Mouse (Mus musculus): ENCODE results near the gene Dapk2. TPM values are rescaled to one million over a fixed set of nuclear protein-coding genes. Genes with fewer than 3 reads are reported as not detected.

The Dapk2 gene
- polyA plus RNA-seq, 1 experiment from 2014 or later: 1.5 TPM

DNA sequence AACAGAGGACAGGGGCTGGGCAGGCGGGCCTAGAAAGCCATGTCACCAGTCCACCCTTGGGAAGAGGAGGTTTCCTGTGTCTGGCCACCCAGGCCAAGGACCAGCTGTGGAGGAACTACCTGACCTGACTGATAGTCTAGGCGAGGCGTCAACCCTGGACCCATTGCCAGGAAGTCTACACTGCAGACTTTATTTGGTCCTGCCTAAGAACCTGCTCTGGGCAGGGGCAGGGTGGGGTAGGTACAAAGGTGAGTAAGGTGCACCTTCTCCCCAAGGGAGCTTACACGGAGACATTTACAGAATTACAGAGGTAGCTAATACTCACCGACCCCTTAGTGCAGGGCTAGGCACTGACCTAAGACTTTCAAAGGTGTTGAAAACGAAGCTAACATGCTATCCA lies 4.4 kb upstream of the Dapk2 start:
- Histone ChIP-seq H3K4me2 (no peak overlapping the region), H3K9me3 (no peaks in the 10 kb centered on the region), H3K36me3 (no peaks in the 10 kb centered on the region), H3K27ac (no peak overlapping the region), H3K27me3 (peaks cover 28% of the 10 kb centered on the region), H3K4me1 (replicated peaks) (peaks cover 8% of the 10 kb centered on the region), H3K9ac (no peak overlapping the region), H3K4me3 (no peak overlapping the region)
- WGBS: 93% methylated on average over 6 of the region's 6 CpGs
- no peak for ATAC-seq (ENCODE audit: low FRiP score)

DNA sequence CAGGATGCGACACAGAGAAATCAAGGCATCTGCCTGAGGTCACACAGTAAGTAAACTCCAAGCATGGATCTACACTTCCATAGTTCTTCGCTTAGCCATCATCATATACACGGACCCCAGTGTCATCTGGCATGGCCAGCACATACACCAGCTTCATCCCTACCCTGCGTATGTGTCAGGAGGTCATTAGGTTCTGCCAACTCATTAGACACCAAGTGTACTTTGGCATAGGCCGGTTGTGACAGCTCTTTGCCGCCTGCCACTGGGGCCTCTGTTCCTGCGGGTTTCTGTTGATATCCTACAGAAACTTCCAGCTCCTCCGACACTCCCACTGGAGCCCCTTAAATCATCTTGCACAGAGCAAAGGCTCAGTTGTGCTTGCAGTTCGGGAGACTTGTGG lies 4.0 kb upstream of the Dapk2 start:
- Histone ChIP-seq H3K4me1 (replicated peaks) (peaks cover 8% of the 10 kb centered on the region), H3K27ac (no peak overlapping the region), H3K4me2 (no peak overlapping the region), H3K9ac (no peak overlapping the region), H3K9me3 (no peaks in the 10 kb centered on the region), H3K4me3 (no peak overlapping the region), H3K36me3 (no peaks in the 10 kb centered on the region), H3K27me3 (peaks cover 32% of the 10 kb centered on the region)
- WGBS: 94% methylated on average over 9 of the region's 9 CpGs
- no peak for ATAC-seq (ENCODE audit: low FRiP score)

DNA sequence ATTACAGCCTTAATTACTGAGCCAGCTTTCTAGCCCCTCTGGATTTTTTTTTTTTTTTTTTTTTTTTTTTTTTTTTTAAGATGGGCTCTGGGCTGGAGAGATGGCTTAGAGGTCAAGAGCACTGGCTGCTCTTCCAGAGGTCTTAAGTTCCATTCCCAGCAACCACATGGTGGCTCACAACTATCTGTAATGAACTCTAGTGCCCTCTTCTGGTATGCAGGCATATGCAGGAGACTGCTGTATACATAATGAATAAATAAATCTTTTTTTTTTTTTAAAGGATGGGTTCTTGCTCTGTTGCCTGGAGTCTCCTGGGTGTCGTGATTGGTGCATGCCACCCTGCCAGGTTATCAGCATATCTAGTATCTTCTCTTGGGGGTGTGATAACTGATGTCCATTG lies 2.5 kb upstream of the Dapk2 start:
- Histone ChIP-seq H3K27ac (no peak overlapping the region), H3K4me1 (replicated peaks) (peaks cover 8% of the 10 kb centered on the region), H3K9me3 (no peaks in the 10 kb centered on the region), H3K36me3 (no peaks in the 10 kb centered on the region), H3K27me3 (peaks cover 39% of the 10 kb centered on the region), H3K9ac (no peak overlapping the region), H3K4me2 (no peak overlapping the region), H3K4me3 (no peak overlapping the region)
- ATAC-seq (ENCODE audit: low FRiP score): no peak
- 82% methylated on average over 1 of the region's 1 CpGs for WGBS

DNA sequence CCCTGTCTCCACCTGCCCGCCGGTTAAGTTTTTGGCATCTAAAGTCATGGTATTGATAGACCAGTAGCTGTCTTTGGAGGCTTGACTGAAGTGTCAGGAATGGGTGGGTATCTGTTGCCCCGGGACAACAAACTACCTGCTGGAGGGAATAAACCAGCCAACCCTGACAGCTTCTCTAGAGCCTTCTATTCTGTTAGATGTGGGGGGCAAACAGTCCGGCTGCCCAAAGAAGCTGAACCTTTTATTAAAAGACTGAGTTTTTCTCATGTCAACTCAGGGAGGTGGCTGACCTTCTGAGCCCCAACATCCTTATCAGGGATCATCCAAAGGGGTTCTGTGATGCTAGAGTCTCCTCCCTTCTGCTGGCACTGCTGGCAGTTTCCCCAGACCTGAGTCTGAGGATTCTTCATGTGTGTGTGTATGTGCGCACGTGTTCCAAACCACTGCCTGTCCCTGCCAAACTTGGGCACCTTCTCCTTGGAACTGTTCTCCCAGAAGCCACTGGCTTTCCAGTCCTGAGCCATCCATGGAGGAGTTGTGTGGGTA lies 935 bp downstream of the Dapk2 start:
- no peak overlapping the region for H3K27ac ChIP-seq
- no peaks in the 10 kb centered on the region for H3K9me3 ChIP-seq
- no peak overlapping the region for H3K4me2 ChIP-seq
- no peak for ATAC-seq (ENCODE audit: low FRiP score)
- no peaks in the 10 kb centered on the region for H3K36me3 ChIP-seq
- peaks cover 8% of the 10 kb centered on the region for H3K4me1 ChIP-seq (replicated peaks)
- WGBS: 88% methylated on average over 6 of the region's 6 CpGs
- no peak overlapping the region for H3K4me3 ChIP-seq
- peaks cover 31% of the 10 kb centered on the region for H3K27me3 ChIP-seq
- H3K9ac ChIP-seq: no peak overlapping the region

DNA sequence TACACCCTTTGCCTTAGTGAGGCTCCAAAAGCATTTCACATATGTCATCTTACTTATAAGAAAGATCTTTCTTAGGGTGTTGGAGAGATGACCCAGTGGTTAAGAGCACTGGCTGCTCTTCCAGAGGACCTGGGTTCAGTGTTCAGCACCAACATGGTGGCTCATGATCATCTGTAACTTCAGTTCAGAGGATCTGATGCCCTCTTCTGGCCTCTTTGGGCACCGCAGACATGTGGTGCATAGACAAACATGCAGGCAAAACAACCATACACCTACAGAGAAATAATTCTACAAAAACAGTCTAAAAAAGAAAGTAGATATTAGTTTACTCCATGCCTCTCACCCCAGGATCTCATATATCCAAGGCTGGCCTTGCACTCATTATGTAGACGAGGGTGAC lies 2.1 kb downstream of the Dapk2 start:
- Histone ChIP-seq H3K4me1 (replicated peaks) (peaks cover 8% of the 10 kb centered on the region), H3K27ac (no peak overlapping the region), H3K4me3 (no peak overlapping the region), H3K9me3 (no peaks in the 10 kb centered on the region), H3K27me3 (peaks cover 31% of the 10 kb centered on the region), H3K4me2 (no peak overlapping the region), H3K36me3 (no peaks in the 10 kb centered on the region), H3K9ac (no peak overlapping the region)
- no peak for ATAC-seq (ENCODE audit: low FRiP score)
- 94% methylated on average over 2 of the region's 2 CpGs for WGBS

DNA sequence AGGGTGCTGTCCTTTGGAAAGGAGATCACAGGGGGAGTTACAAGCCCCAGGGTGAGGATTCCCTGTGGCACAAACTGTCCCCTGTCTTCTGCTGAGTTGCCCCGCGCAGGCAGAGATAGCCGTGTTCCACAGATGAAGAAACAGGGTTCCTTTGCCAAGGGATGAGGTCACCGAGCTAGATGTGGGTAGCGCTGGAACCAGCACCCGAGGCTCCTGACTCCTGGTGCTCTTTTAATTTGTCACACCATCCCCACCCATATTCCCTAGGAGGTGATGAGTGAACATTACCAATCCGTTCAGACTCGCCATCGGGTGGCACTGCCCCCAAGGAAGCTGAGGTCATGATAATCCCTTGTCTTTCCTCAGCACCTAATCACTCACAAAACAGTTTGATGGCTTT lies 5.0 kb downstream of the Dapk2 start:
- Histone ChIP-seq H3K27ac (no peak overlapping the region), H3K4me3 (no peak overlapping the region), H3K9me3 (no peaks in the 10 kb centered on the region), H3K4me1 (replicated peaks) (peaks cover 4% of the 10 kb centered on the region), H3K9ac (no peak overlapping the region), H3K36me3 (no peaks in the 10 kb centered on the region), H3K27me3 (peaks cover 17% of the 10 kb centered on the region), H3K4me2 (no peak overlapping the region)
- ATAC-seq (ENCODE audit: low FRiP score): no peak
- WGBS: 82% methylated on average over 9 of the region's 9 CpGs

DNA sequence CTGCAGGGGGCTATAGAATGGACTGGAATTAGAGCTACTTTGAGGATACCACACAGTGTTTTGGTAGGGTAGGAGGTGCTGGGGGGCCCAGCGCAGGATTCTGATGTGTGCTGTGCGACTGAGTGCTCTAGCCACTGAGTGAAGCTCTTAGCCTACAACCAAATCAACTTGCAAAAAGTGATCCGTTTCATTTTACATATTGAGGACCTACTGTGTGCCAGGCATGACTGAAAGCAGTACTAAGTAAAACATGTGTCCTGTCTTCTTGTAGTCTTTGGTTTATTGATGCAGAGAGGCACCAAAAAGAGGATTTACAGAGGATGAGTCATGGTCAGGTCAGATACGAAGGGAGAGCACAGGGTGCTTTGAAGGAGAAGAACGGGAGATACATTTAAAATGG lies 9.2 kb downstream of the Dapk2 start:
- H3K4me3 ChIP-seq: no peak overlapping the region
- no peak for ATAC-seq (ENCODE audit: low FRiP score)
- peaks cover 13% of the 10 kb centered on the region for H3K4me1 ChIP-seq (replicated peaks)
- no peak overlapping the region for H3K4me2 ChIP-seq
- WGBS: 91% methylated on average over 5 of the region's 5 CpGs
- no peaks in the 10 kb centered on the region for H3K36me3 ChIP-seq
- no peak overlapping the region for H3K9ac ChIP-seq
- no peak overlapping the region for H3K27ac ChIP-seq
- no peaks in the 10 kb centered on the region for H3K27me3 ChIP-seq
- no peaks in the 10 kb centered on the region for H3K9me3 ChIP-seq

DNA sequence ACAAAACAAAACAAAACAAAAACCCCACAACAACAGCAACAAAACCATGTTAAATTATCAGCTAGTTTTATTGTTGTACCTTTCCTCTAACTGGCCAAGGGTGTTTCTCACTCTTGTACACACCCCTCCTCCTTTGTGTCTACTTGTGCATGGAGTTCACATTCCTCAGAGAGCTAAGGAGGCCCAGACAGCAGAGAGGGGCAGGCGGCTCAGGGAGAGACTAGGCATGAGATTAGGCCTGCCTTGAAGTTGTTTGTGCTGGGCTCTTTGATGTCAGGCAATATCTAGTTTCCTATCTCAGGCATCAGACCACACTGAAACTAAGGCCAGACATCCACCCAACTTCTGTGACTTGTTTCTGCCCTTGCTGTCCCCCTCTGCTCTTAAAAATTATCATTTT lies 10.2 kb downstream of the Dapk2 start:
- peaks cover 13% of the 10 kb centered on the region for H3K4me1 ChIP-seq (replicated peaks)
- H3K9ac ChIP-seq: no peak overlapping the region
- H3K27ac ChIP-seq: no peak overlapping the region
- ATAC-seq (ENCODE audit: low FRiP score): no peak
- no peaks in the 10 kb centered on the region for H3K36me3 ChIP-seq
- H3K4me3 ChIP-seq: no peak overlapping the region
- H3K9me3 ChIP-seq: no peaks in the 10 kb centered on the region
- no peaks in the 10 kb centered on the region for H3K27me3 ChIP-seq
- H3K4me2 ChIP-seq: no peak overlapping the region
- 10% methylated on average over 1 of the region's 1 CpGs for WGBS

DNA sequence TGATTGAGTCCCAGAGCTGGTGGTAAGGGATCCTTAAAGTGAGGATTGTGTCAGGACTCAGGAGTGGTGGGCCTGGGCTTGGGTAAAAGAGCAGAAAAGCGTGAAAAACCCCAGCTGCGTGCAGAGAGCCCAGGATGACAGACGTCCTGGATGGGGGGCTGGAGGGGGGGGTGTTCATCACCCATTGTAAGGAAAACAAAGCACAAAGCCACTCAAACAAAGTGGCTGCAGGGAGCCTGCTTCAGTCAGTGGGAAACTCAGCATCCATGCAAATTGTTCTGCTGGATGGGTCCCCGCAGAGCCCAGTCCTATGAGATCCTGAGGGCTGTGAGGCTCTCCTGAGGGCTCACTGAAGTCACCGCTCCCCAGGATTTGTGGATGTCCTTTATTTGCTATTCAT lies 12.5 kb downstream of the Dapk2 start:
- WGBS: 6% methylated on average over 5 of the region's 5 CpGs
- Histone ChIP-seq H3K4me1 (replicated peaks) (peaks cover 13% of the 10 kb centered on the region), H3K9me3 (no peaks in the 10 kb centered on the region), H3K36me3 (no peaks in the 10 kb centered on the region), H3K9ac (no peak overlapping the region; the same call in 1 of the 2 replicates), H3K27ac (no peak overlapping the region), H3K27me3 (no peaks in the 10 kb centered on the region), H3K4me3 (no peak overlapping the region), H3K4me2 (no peak overlapping the region)
- ATAC-seq (ENCODE audit: low FRiP score): no peak

DNA sequence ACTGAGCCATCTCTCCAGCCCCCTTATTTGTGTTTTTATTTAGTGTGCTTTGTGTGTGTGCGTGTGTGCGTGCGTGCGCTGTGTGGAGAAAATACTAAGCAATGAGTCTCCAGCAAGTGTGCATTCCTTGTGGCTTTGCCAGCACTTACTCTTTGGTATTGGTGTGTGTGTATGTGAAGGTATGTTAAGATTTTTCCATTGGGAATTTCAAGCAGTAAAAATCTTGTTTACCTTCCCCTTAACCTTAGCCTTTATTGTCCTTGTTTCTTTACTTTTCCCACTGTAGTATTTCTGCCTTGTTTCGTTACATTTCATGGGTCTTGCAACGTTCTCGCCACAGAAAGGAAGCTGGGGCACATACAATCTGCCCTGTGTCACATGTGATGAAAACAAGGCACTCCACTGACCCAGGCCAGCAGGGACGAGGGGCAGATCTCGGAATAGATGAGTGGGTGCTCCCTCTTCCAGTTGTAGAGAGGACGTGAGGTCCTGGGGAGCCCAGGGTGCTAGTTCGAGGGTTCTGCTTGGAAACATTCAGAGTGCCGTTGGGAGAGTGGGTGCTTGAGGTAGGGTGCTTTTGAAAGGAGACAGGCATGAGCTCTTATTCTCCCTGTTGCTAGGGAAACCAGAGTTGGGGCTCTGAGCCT lies 13.4 kb downstream of the Dapk2 start:
- WGBS: 48% methylated on average over 12 of the region's 12 CpGs

DNA sequence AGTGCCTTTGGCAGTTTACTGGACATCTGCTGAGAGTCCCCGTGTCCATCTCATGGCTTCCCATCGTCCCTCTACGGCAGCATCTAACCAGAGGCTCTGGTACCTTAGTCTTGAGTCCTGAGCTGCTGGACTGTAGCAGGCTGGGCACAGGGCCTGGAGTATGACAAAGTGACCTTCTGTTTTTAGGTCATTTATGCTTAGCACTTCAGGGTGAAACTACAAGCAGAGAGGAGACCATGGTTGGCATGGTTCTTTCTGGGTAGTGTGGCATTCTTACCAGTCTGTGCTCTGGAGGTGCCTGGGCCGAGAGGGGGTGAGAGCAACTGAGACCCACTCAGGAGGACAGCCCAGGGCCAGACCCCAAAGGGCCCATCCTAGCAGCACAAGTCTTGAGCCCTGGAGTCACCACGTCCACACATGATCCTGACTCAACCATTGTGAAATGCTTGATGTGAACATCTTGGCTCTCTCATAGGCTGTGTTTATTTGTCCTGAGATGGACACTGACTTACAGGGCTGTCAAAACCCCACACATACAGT lies 15.4 kb downstream of the Dapk2 start:
- no peak for ATAC-seq (ENCODE audit: low FRiP score)
- H3K27me3 ChIP-seq: no peaks in the 10 kb centered on the region
- H3K4me3 ChIP-seq: no peak overlapping the region
- no peak overlapping the region for H3K4me2 ChIP-seq
- H3K27ac ChIP-seq: no peak overlapping the region
- H3K9ac ChIP-seq: no peak overlapping the region
- no peaks in the 10 kb centered on the region for H3K36me3 ChIP-seq
- peaks cover 13% of the 10 kb centered on the region for H3K4me1 ChIP-seq (replicated peaks)
- no peaks in the 10 kb centered on the region for H3K9me3 ChIP-seq
- WGBS: 97% methylated on average over 5 of the region's 5 CpGs

More for the DNA sequence above, 13.4 kb downstream of the Dapk2 start:
- Histone ChIP-seq H3K4me3 (no peak overlapping the region), H3K36me3 (no peaks in the 10 kb centered on the region), H3K4me1 (replicated peaks) (peaks cover 13% of the 10 kb centered on the region), H3K9ac (no peak overlapping the region), H3K9me3 (no peaks in the 10 kb centered on the region), H3K27me3 (no peaks in the 10 kb centered on the region), H3K27ac (no peak overlapping the region), H3K4me2 (no peak overlapping the region)
- no peak for ATAC-seq (ENCODE audit: low FRiP score)

DNA sequence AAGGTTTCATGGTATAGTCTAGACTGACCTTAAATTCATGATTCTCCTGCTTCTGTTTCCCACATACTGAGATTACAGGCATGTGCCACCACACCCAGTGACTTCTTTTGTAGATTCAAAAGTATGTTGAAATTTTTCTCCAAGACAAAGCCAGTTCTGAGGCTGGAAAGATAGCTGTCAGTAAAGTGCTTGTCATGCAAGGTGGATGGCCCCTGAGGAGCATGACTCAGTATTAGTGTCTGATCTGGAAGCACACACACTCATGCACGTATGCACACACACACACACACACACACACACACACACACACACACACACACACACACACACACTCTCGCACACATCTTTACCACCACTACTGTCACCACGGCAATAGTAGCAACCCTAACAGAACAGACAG lies 17.0 kb downstream of the Dapk2 start:
- Histone ChIP-seq H3K27me3 (no peaks in the 10 kb centered on the region), H3K4me1 (replicated peaks) (peaks cover 11% of the 10 kb centered on the region), H3K9me3 (no peaks in the 10 kb centered on the region), H3K27ac (no peak overlapping the region), H3K9ac (no peak overlapping the region), H3K4me3 (no peak overlapping the region), H3K36me3 (no peaks in the 10 kb centered on the region), H3K4me2 (no peak overlapping the region)
- WGBS: 94% methylated on average over 3 of the region's 3 CpGs
- no peak for ATAC-seq (ENCODE audit: low FRiP score)

DNA sequence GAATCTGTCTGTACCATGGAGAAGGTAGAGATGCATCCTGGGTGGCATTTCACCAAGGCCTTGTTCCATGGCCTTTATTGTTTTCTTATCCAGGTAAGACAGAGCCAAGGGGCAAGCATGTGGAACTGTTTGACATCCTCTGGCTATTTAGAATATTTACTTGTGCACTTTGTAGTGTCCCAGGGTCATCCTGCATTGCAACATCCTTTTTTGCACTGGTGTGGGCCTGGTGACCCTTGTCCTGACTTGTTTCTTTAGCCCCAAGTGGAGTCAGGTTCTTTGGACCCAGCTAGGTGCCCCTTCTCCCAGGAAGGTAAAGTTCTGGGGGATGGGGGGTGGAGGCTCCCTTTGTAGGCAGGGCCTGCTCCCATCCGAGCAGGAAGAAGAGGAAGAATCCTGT lies 20.0 kb downstream of the Dapk2 start:
- no peaks in the 10 kb centered on the region for H3K27me3 ChIP-seq
- WGBS: 21% methylated on average over 1 of the region's 1 CpGs
- no peaks in the 10 kb centered on the region for H3K4me1 ChIP-seq (replicated peaks)

More for the DNA sequence above, 20.0 kb downstream of the Dapk2 start:
- no peak overlapping the region for H3K4me3 ChIP-seq
- H3K9me3 ChIP-seq: no peaks in the 10 kb centered on the region
- H3K9ac ChIP-seq: no peak overlapping the region
- no peaks in the 10 kb centered on the region for H3K36me3 ChIP-seq
- H3K4me2 ChIP-seq: no peak overlapping the region
- ATAC-seq (ENCODE audit: low FRiP score): no peak
- no peak overlapping the region for H3K27ac ChIP-seq

Data from hindbrain, embryonic 13.5 days (tissue).